Mouse (Mus musculus): Measurements from ENCODE around the gene Gm11060. TPM values are rescaled to one million over a fixed set of nuclear protein-coding genes. Genes with fewer than 3 reads are reported as not detected.

The Gm11060 gene
- total and polyA plus RNA-seq, 3 experiments = not detected

DNA sequence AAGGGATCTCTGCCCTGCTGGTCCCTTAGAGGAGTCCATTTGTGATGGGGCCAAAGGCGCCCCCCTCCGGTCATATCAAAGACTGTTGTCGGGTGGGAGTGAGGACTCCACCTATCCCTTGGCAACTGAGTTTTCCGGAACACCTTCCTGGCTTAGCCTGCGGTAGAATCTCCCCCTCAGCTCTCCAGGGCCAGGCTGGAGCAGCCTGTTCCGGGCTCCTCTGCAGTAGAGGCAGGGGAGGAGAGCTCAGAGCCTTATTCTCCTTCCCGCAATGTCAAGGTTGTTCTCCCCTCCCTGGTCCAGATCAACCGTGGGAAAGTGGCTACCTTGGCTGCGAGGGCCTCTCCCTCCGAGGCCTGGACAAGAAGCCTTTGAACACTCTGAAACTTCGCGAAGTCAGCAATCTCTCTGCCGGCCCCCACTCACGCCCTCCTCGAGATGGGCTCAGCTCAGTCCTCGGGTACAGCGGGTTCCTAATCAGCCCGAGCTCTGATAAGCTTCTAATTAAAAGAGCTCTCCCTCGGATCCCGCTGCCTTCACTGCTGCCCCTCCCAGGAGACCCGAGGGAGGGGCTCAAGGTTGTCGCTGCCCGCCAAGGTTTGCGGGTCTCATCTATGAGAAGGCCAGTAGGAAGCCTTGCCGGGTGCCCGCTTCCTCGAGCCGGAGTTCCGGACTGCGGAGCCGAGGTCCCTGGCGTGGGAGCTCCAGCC is 38.7 kb downstream of the Gm11060 start:
- peak overlapping the region; percentile 71 for H3K27ac ChIP-seq
- 8% methylated on average over 32 of the region's 32 CpGs for WGBS
- peak overlapping the region; percentile 44 for H3K9ac ChIP-seq (ENCODE audit: low read depth, low read length)
- peaks cover 14% of the 10 kb centered on the region for H3K27me3 ChIP-seq (ENCODE audit: control insufficient read depth, insufficient read depth, low read length)
- H3K36me3 ChIP-seq (ENCODE audit: control insufficient read depth, insufficient read depth, low read length) = no peaks in the 10 kb centered on the region
- TF ChIP-seq CTCF (IDR thresholded peaks at IDR 0.05) = peak; percentile 71
- peak; percentile 65 for TF ChIP-seq POLR2A (IDR thresholded peaks at IDR 0.05; ENCODE audit: insufficient read depth, low read depth, low read length)
- TF ChIP-seq EP300 (IDR thresholded peaks at IDR 0.05; ENCODE audit: insufficient read depth, low read depth, low read length) = peak; percentile 33; the same call in 1 of the 2 replicates
- DNase-seq = peak; percentile 60 to 69
- H3K4me3 ChIP-seq = peak overlapping the region; percentile 37
- no peaks in the 10 kb centered on the region for H3K79me2 ChIP-seq (replicated peaks; ENCODE audit: control insufficient read depth, insufficient read depth, low read length)
- intact Hi-C loops (cut with DNase I) = loop anchor here (5.0 kb wide), 2 partner anchors 42 to 113 kb away; partner anchors contain the start of gene Eif3m
- peaks cover 4% of the 10 kb centered on the region; the same call in 1 of the 2 replicates for H3K4me1 ChIP-seq (ENCODE audit: control insufficient read depth, insufficient read depth, low read length)

DNA sequence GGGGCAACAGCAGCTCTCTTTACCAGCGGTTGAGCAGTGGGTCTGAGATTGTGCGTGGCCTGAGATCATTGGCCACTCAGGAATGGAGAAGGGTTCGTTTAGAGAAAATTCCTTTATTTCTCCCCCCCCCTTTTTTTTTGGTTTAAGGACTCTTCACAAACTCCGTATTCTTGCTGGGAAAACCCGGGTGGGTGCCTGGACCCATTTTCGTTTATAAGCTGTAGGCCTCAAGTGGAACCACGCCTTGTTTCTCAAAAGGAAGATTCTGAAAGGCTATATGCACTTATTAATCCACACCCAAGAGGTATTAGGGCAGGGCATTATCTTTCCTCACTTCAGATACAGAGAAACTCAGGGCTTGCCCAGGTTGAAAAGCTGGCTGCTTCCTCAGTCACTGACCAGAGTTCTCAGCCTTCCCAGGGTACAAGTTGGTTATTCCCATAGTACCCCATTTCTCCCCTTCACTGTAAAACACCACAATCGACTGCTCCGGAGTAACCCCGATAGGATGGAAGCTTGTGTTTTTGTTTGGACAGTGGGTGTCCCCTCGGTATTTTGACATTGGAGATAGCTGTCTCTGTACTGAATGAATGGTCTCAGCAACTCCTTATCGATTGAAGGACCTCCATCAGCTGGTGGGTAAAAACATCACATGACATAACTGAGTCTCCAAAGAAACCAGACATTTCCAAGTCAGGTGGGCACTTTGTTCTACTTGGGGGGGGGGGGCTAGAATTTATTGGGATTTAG is 39.4 kb downstream of the Gm11060 start:
- intact Hi-C loops (cut with DNase I) = loop anchor here (5.0 kb wide), 2 partner anchors 41 to 114 kb away; partner anchors contain the start of gene Eif3m
- Histone ChIP-seq H3K79me2 (replicated peaks; ENCODE audit: control insufficient read depth, insufficient read depth, low read length) (no peaks in the 10 kb centered on the region), H3K4me3 (peak overlapping the region; percentile 37; the same call in 1 of the 2 replicates), H3K36me3 (ENCODE audit: control insufficient read depth, insufficient read depth, low read length) (no peaks in the 10 kb centered on the region), H3K27me3 (ENCODE audit: control insufficient read depth, insufficient read depth, low read length) (peaks cover 13% of the 10 kb centered on the region), H3K9ac (ENCODE audit: low read depth, low read length) (peak overlapping the region; percentile 44; the same call in 1 of the 2 replicates), H3K27ac (peak overlapping the region; percentile 71), H3K4me1 (ENCODE audit: control insufficient read depth, insufficient read depth, low read length) (peaks cover 4% of the 10 kb centered on the region; the same call in 1 of the 2 replicates)
- 35% methylated on average over 12 of the region's 12 CpGs for WGBS
- TF ChIP-seq CTCF (IDR thresholded peaks at IDR 0.05) (no peak), EP300 (IDR thresholded peaks at IDR 0.05; ENCODE audit: insufficient read depth, low read depth, low read length) (no peak), POLR2A (IDR thresholded peaks at IDR 0.05; ENCODE audit: insufficient read depth, low read depth, low read length) (no peak)
- no peak for DNase-seq

DNA sequence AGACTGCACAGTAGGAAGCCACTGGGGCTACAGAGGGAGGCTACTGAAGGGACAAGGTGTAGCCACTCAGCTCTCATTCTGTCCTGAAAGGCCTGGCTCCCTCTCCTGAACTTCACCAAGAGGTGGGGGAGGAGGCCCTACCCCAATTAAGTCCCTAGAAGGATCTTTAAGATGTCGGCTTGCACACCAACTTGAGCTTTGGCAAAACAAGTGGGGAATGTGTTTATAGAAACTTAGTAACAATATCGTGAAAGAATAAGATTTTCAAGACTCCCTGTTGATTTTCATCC is 39.9 kb downstream of the Gm11060 start:
- peaks cover 10% of the 10 kb centered on the region for H3K27me3 ChIP-seq (ENCODE audit: control insufficient read depth, insufficient read depth, low read length)
- TF ChIP-seq CTCF (IDR thresholded peaks at IDR 0.05) = no peak
- TF ChIP-seq POLR2A (IDR thresholded peaks at IDR 0.05; ENCODE audit: insufficient read depth, low read depth, low read length) = no peak
- no peak for TF ChIP-seq EP300 (IDR thresholded peaks at IDR 0.05; ENCODE audit: insufficient read depth, low read depth, low read length)
- WGBS = 53% methylated on average over 2 of the region's 2 CpGs
- intact Hi-C loops (cut with DNase I) = loop anchor here (5.0 kb wide), 2 partner anchors 41 to 114 kb away; partner anchors contain the start of gene Eif3m
- H3K27ac ChIP-seq = no peak overlapping the region; the same call in 1 of the 2 replicates
- no peak overlapping the region for H3K4me3 ChIP-seq
- peaks cover 4% of the 10 kb centered on the region; the same call in 1 of the 2 replicates for H3K4me1 ChIP-seq (ENCODE audit: control insufficient read depth, insufficient read depth, low read length)
- no peaks in the 10 kb centered on the region for H3K79me2 ChIP-seq (replicated peaks; ENCODE audit: control insufficient read depth, insufficient read depth, low read length)
- H3K36me3 ChIP-seq (ENCODE audit: control insufficient read depth, insufficient read depth, low read length) = no peaks in the 10 kb centered on the region
- DNase-seq = no peak
- H3K9ac ChIP-seq (ENCODE audit: low read depth, low read length) = no peak overlapping the region

DNA sequence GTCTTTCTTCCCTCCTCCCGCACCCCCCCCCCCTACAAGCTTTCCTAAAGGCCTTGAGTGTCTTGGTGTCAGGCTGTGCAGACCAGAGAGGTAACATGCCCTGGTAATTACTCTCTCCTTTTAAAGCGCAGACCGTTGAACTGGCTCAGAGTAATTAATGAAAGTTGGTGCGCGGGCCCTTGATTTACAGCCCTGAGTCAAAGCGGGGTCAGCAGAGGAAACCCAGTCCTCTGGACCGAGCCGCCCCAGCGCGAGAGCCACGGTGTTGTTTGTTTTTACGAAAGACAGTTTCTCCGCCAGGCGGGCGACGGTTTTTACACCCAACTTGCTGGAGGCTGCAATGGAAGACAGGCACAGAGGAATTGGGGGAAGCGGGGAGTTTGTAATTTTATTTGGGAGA is 40.5 kb downstream of the Gm11060 start:
- no peak overlapping the region for H3K4me3 ChIP-seq
- no peaks in the 10 kb centered on the region for H3K36me3 ChIP-seq (ENCODE audit: control insufficient read depth, insufficient read depth, low read length)
- WGBS = 43% methylated on average over 17 of the region's 17 CpGs
- DNase-seq = no peak
- no peak overlapping the region for H3K9ac ChIP-seq (ENCODE audit: low read depth, low read length)
- TF ChIP-seq CTCF (IDR thresholded peaks at IDR 0.05) (no peak), EP300 (IDR thresholded peaks at IDR 0.05; ENCODE audit: insufficient read depth, low read depth, low read length) (no peak), POLR2A (IDR thresholded peaks at IDR 0.05; ENCODE audit: insufficient read depth, low read depth, low read length) (no peak)
- intact Hi-C loops (cut with DNase I) = loop anchor here (5.0 kb wide), 2 partner anchors 40 to 115 kb away; partner anchors contain the start of gene Eif3m
- H3K27ac ChIP-seq = no peak overlapping the region
- peaks cover 4% of the 10 kb centered on the region; the same call in 1 of the 2 replicates for H3K27me3 ChIP-seq (ENCODE audit: control insufficient read depth, insufficient read depth, low read length)
- H3K4me1 ChIP-seq (ENCODE audit: control insufficient read depth, insufficient read depth, low read length) = peaks cover 4% of the 10 kb centered on the region; the same call in 1 of the 2 replicates
- no peaks in the 10 kb centered on the region for H3K79me2 ChIP-seq (replicated peaks; ENCODE audit: control insufficient read depth, insufficient read depth, low read length)

DNA sequence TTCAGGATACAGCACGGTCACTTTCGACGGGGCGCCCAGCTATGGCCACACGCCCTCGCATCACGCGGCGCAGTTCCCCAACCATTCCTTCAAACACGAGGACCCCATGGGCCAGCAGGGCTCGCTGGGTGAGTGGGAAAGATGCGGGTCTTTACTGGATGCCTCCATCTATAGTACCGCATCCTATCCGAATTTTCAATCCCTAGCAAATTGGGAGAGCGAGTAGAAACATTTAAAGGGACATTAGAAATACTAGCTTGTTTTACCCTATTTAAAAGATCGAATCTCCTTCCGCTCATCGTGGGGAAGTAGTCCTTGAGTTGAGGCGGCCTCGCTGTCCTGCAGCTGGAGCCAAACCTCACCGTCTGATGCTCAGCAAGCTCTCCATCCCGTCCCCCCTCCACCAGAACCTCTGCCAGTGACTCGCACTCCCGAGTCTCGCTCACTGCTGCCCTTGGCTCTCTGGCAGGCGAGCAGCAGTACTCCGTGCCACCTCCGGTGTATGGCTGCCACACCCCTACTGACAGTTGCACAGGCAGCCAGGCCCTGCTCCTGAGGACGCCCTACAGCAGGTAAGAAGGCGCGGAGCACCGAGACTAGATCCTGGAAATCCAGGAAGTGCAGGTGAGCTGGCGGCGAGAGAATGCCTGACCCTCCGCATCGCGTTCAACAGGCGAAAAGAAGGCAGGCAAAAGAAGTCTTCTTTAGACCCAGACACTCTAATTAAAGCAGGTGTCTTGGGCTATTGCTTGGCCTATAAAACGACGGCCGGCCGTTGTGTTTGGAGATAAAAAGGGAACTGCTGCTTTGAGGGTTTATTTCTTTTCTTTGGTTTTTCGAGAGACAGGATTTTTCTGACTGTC is 41.3 kb downstream of the Gm11060 start:
- H3K9ac ChIP-seq (ENCODE audit: low read depth, low read length) = no peak overlapping the region
- H3K27ac ChIP-seq = peak overlapping the region; percentile 52
- H3K4me1 ChIP-seq (ENCODE audit: control insufficient read depth, insufficient read depth, low read length) = peaks cover 4% of the 10 kb centered on the region; the same call in 1 of the 2 replicates
- H3K4me3 ChIP-seq = no peak overlapping the region
- TF ChIP-seq CTCF (IDR thresholded peaks at IDR 0.05) (no peak), POLR2A (IDR thresholded peaks at IDR 0.05; ENCODE audit: insufficient read depth, low read depth, low read length) (no peak), EP300 (IDR thresholded peaks at IDR 0.05; ENCODE audit: insufficient read depth, low read depth, low read length) (no peak)
- 0 out of 2 replicates have a peak, but pooled peaks cover 2% of the 10 kb centered on the region for H3K27me3 ChIP-seq (ENCODE audit: control insufficient read depth, insufficient read depth, low read length)
- H3K79me2 ChIP-seq (replicated peaks; ENCODE audit: control insufficient read depth, insufficient read depth, low read length) = no peaks in the 10 kb centered on the region
- peak in 1 of 2 experiments; percentile 18 for DNase-seq
- 31% methylated on average over 43 of the region's 43 CpGs for WGBS
- intact Hi-C loops (cut with DNase I) = loop anchor here (5.0 kb wide), 2 partner anchors 39 to 116 kb away; partner anchors contain the start of gene Eif3m
- H3K36me3 ChIP-seq (ENCODE audit: control insufficient read depth, insufficient read depth, low read length) = no peaks in the 10 kb centered on the region

All from heart, adult 2 months (tissue).